Mouse (Mus musculus): Measurements from ENCODE around the gene Acrbp.
"Not testable (repeated sequence)": the region's sequence is repeated elsewhere in the genome, so short reads cannot be mapped to it uniquely, and the experiment has no call there.

Gene Acrbp

GRCm38 (mm10) chr6:125049678-125050077 is at the start of gene Acrbp:
Gene Acrbp (plus strand): TSS chr6:125049689.
- DNase-seq (ENCODE audit: low spot score) = no peak

- DNase-seq (ENCODE audit: low spot score) = no peak
These were observed 45.8 kb upstream of the Acrbp start for GRCm38 (mm10) chr6:125003706-125004105.

- DNase-seq (ENCODE audit: low spot score) = no peak
These were observed 44.4 kb upstream of the Acrbp start for GRCm38 (mm10) chr6:125005086-125005485.

GRCm38 (mm10) chr6:125008060-125008459 is 41.4 kb upstream of the Acrbp start:
- DNase-seq (ENCODE audit: low spot score) = no peak

GRCm38 (mm10) chr6:125008586-125009128 is 40.8 kb upstream of the Acrbp start:
- DNase-seq (ENCODE audit: low spot score) = peak; percentile 90

- no peak for DNase-seq (ENCODE audit: low spot score)
These were observed 40.5 kb upstream of the Acrbp start, which contains the start of gene Zfp384 for GRCm38 (mm10) chr6:125009129-125009180. Gene Zfp384 (plus strand): TSS chr6:125009145.

- peak; percentile 65 for DNase-seq (ENCODE audit: low spot score)
These were observed 40.1 kb upstream of the Acrbp start for GRCm38 (mm10) chr6:125009181-125010073.

- peak; percentile 32 for DNase-seq (ENCODE audit: low spot score)
These were observed 31.8 kb upstream of the Acrbp start for GRCm38 (mm10) chr6:125017682-125018081.

- DNase-seq (ENCODE audit: low spot score) = peak; percentile 54
These were observed 19.0 kb upstream of the Acrbp start for GRCm38 (mm10) chr6:125030532-125030931.

GRCm38 (mm10) chr6:125031604-125032003 is 17.9 kb upstream of the Acrbp start:
- no peak for DNase-seq (ENCODE audit: low spot score)

GRCm38 (mm10) chr6:125038666-125039065 is 10.8 kb upstream of the Acrbp start:
- no peak for DNase-seq (ENCODE audit: low spot score)

GRCm38 (mm10) chr6:125039131-125039530 is 10.4 kb upstream of the Acrbp start:
- no peak for DNase-seq (ENCODE audit: low spot score)

- peak; percentile 77 for DNase-seq (ENCODE audit: low spot score)
These were observed 9.8 kb upstream of the Acrbp start, which contains the start of gene Ing4 for GRCm38 (mm10) chr6:125039533-125040153. Gene Ing4 (plus strand): TSS chr6:125039760.

- no peak for DNase-seq (ENCODE audit: low spot score)
These were observed 9.3 kb upstream of the Acrbp start for GRCm38 (mm10) chr6:125040221-125040620.

- DNase-seq (ENCODE audit: low spot score) = no peak
These were observed 8.4 kb upstream of the Acrbp start for GRCm38 (mm10) chr6:125041047-125041446.

GRCm38 (mm10) chr6:125042081-125042480 is 7.4 kb upstream of the Acrbp start:
- no peak for DNase-seq (ENCODE audit: low spot score)

- DNase-seq (ENCODE audit: low spot score) = peak; percentile 53
These were observed 2.8 kb upstream of the Acrbp start for GRCm38 (mm10) chr6:125046691-125047090.

- no peak for DNase-seq (ENCODE audit: low spot score)
These were observed 1.7 kb downstream of the Acrbp start for GRCm38 (mm10) chr6:125051237-125051636.

- no peak for DNase-seq (ENCODE audit: low spot score)
These were observed 12.0 kb downstream of the Acrbp start for GRCm38 (mm10) chr6:125061493-125061892.

- no peak for DNase-seq (ENCODE audit: low spot score)
These were observed 13.0 kb downstream of the Acrbp start for GRCm38 (mm10) chr6:125062511-125062910.

GRCm38 (mm10) chr6:125063906-125064305 is 14.4 kb downstream of the Acrbp start:
- DNase-seq (ENCODE audit: low spot score) = no peak

GRCm38 (mm10) chr6:125065223-125065622 is 15.7 kb downstream of the Acrbp start:
- not testable (repeated sequence) for DNase-seq (ENCODE audit: low spot score)

- DNase-seq (ENCODE audit: low spot score) = no peak
These were observed 18.1 kb downstream of the Acrbp start, which contains the start of gene Lpar5 for GRCm38 (mm10) chr6:125067571-125067995. Gene Lpar5 (plus strand): TSS chr6:125067920.

All from spleen, adult 12 weeks (tissue).